Mouse (Mus musculus) cortical plate, adult 2 months (tissue): Measurements from ENCODE around the gene Myt1.

Experiments used
- CTCF ChIP-seq: fragments of 200-500 bp; IDR thresholded peaks from 2 replicates; pipeline ENCODE4 v1.5.1; 2011; ENCODE audit warnings: mild to moderate bottlenecking, control low read depth, low read length; ENCODE audit not compliant: insufficient read depth; ENCODE audit errors: extremely low read depth
- POLR2A ChIP-seq: fragments of 200-500 bp; IDR thresholded peaks from 2 replicates; pipeline ENCODE4 v1.6.1; 2011; ENCODE audit warnings: mild to moderate bottlenecking, low read length, control low read depth; ENCODE audit not compliant: insufficient read depth; ENCODE audit errors: extremely low read depth

- TF ChIP-seq POLR2A (no peak), CTCF (no peak)
Measured at GRCm38 (mm10) chr2:181720061-181720460, 43.1 kb upstream of the Myt1 start.
